Mouse (Mus musculus) liver, embryonic 14.5 days (tissue): ENCODE results near the gene Selenon. TPM values are rescaled to one million over a fixed set of nuclear protein-coding genes. Genes with fewer than 3 reads are reported as not detected.

Experiments used
- ATAC-seq: fragments of 200-750 bp; cut with Nextera tagmentation; 2 replicates; pipeline ENCODE4 v1.8.0; 2017; ENCODE audit warnings: moderate number of reproducible peaks, mild to moderate bottlenecking, moderate library complexity; ENCODE audit not compliant: insufficient read depth
- DNase-seq, 3 experiments: peaks; one replicate each; pipeline ENCODE4 v3.0.0-alpha.2; 2012 to 2013; ENCODE audit warnings: low read depth in 3 of 3, low spot score in 3 of 3
- H3K27ac ChIP-seq: fragments of 300-500 bp; sonication (generic); 2 replicates; pipeline ENCODE4 v1.5.1; 2014; ENCODE audit warnings: moderate library complexity, mild to moderate bottlenecking, control low read depth, inconsistent platforms
- H3K27me3 ChIP-seq: fragments of 300-500 bp; sonication (generic); 2 replicates; pipeline ENCODE4 v1.6.1; 2014; ENCODE audit warnings: mild to moderate bottlenecking, low read length, moderate library complexity; ENCODE audit not compliant: control insufficient read depth, insufficient read depth
- H3K36me3 ChIP-seq: fragments of 300-500 bp; sonication (generic); replicated peaks from 2 replicates; pipeline ENCODE4 v1.6.1; 2014; ENCODE audit warnings: low read depth; ENCODE audit not compliant: control insufficient read depth, insufficient read depth
- H3K4me1 ChIP-seq, 2 experiments: fragments of 200-500 bp in 1 of 2; fragments of 300-500 bp in 1 of 2; sonication (generic) in 1 of 2; replicated peaks; 2 replicates each; pipeline ENCODE4 v1.6.1; 2012 to 2014; ENCODE audit warnings: antibody characterized with exemption in 1 of 2, inconsistent platforms in 1 of 2, low read length in 1 of 2; ENCODE audit not compliant: control insufficient read depth in 2 of 2, insufficient read depth in 2 of 2
- H3K4me2 ChIP-seq: fragments of 300-500 bp; sonication (generic); 2 replicates; pipeline ENCODE4 v1.6.1; 2014; ENCODE audit warnings: low read depth, mild to moderate bottlenecking, control low read depth, moderate library complexity
- H3K4me3 ChIP-seq, 2 experiments: fragments of 200-500 bp in 1 of 2; fragments of 300-500 bp in 1 of 2; sonication (generic) in 1 of 2; 2 replicates each; pipeline ENCODE4 v1.5.1; 2012 to 2014; ENCODE audit warnings: low read depth in 2 of 2, low read length in 2 of 2, mild to moderate bottlenecking in 2 of 2, control low read depth in 1 of 2, inconsistent platforms in 1 of 2, moderate library complexity in 1 of 2; ENCODE audit not compliant: insufficient read depth in 1 of 2
- H3K9ac ChIP-seq: fragments of 300-500 bp; sonication (generic); replicated peaks from 2 replicates; pipeline ENCODE4 v1.6.1; 2014; ENCODE audit warnings: mild to moderate bottlenecking, control low read depth, moderate library complexity
- H3K9me3 ChIP-seq: fragments of 300-500 bp; sonication (generic); 2 replicates; pipeline ENCODE4 v1.6.1; 2016; ENCODE audit warnings: low read length, mixed read lengths; ENCODE audit not compliant: control insufficient read depth
- CTCF ChIP-seq: IDR thresholded peaks from 2 replicates; pipeline ENCODE4 v1.5.1; 2016; ENCODE audit warnings: antibody characterized with exemption, low read depth, control low read depth
- EP300 ChIP-seq: IDR thresholded peaks from 2 replicates; pipeline ENCODE4 v1.6.1; 2016; ENCODE audit warnings: antibody characterized with exemption, low read depth
- WGBS: fragments of 180-500 bp; shearing (Covaris S2); extraction: QIAGEN DNeasy Blood & Tissue Kit; methylation state at CpG from one replicate; pipeline ENCODE4 v1.1.7; 2014; ENCODE audit not compliant: insufficient replicate concordance; 5-methylcytosine and 5-hydroxymethylcytosine counted together
- polyA plus RNA-seq, 2 experiments: library from polyadenylated mRNA; depleted of rRNA in 1 of 2; stranded (reverse) in 1 of 2; unstranded in 1 of 2; fragments of >200 nt; fragmentation: Nextera tagmentation in 1 of 2; extraction: Ambion mirVana in 1 of 2; gene quantifications; 2 replicates each; pipeline versions ENCODE4 v1.2.1 to v1.2.3; 2012 to 2014

Selenon gene
- 3.6 and 4.6 TPM in 2 replicates for polyA plus RNA-seq (2012; rRNA removed)
- 1.9 and 3.4 TPM in 2 replicates for polyA plus RNA-seq (2014; fragmentation: Nextera tagmentation; extraction: Ambion mirVana)

DNA sequence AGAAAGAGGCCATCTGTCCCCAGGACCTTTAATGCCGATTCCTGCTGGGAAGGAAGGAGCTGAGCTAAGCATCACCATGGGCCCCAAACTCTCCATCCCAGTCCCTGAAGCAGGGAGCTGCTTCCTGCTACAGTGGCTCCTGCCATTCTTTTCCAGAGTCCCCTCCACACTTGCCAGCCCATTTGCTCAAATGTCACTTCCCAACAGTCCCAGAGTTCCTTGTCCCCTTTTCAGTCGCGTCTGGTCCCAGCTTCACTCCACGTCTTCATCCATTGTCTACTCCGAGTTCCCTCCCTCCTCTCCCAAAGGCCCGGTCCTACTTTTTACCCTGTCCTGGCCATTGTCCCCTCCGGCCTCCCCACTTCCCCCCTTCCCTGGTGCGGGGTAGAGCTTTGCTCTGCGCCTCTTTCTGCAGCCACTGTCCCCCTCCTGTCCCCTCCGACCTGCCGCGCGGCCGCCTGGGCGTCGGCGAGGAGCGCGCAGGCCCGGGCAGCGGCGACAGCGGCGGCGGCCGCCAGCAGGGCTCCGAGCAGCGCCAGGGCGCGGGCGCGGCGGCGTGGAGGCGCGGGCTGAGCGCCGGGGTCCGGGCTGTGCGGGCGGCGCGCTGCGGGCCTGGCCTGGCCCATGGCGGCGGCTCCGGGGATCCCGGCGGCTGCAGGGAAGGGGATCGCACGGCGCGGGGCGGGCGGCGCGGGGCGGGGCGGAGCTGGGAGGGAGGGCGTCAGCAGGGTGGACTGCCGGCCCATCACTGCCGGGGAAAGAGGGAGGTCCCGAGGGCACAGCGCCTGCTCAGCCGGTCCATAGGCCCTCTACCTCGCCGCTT is at the start of gene Selenon:
Gene Selenon, minus strand, starts transcription at position 673 of the 823 bp plus-strand sequence.
- Histone ChIP-seq H3K9ac (peak within 1 kb of the TSS; percentile 47), H3K4me1 (peaks cover 7 to 14% of the 10 kb centered on the region in 2 experiments), H3K9me3 (peaks cover 3% of the 10 kb centered on the region; the same call in 1 of the 2 replicates), H3K4me2 (peak within 1 kb of the TSS; percentile 67), H3K27me3 (no peaks in the 10 kb centered on the region), H3K4me3 (peak within 1 kb of the TSS; percentile 53 to 70), H3K27ac (no peak within 1 kb of the TSS), H3K36me3 (no peaks in the 10 kb centered on the region)
- ATAC-seq (peak; percentile 70), DNase-seq (no peak)
- 2% methylated on average over 65 of the region's 67 CpGs for WGBS
- TF ChIP-seq CTCF (no peak), EP300 (no peak)

DNA sequence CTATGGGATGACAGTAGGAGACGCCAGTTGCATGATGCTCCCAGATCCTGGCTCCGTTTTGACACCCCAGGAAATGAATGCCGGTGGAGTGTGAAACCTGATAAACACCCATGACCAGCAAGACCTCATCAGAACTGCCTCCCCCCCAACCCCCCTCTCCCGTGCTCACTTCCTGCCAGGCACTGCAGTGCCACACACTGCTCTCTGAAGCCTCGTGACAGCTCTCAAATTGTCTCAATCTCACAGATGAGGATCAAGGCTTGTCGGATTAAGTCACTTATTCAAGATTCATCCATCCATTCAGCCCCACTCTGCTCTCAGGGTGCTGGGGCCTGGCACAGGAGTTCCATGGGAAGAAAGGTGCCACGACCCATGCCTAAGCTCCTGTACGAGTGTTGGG is 49.4 kb upstream of the Selenon start:
- WGBS: 11% methylated on average over 8 of the region's 8 CpGs

GRCm38 (mm10) chr4:134600777-134601176 is 48.8 kb upstream of the Selenon start:
- ATAC-seq (no peak), DNase-seq (no peak)
- H3K9me3 ChIP-seq: no peaks in the 10 kb centered on the region
- H3K27me3 ChIP-seq: no peaks in the 10 kb centered on the region
- H3K9ac ChIP-seq: no peak overlapping the region
- H3K4me1 ChIP-seq: peaks cover 17 to 34% of the 10 kb centered on the region in 2 experiments
- 55% methylated on average over 7 of the region's 7 CpGs for WGBS
- TF ChIP-seq CTCF: no peak
- no peak overlapping the region for H3K4me2 ChIP-seq
- no peak overlapping the region for H3K4me3 ChIP-seq
- no peak overlapping the region for H3K27ac ChIP-seq
- no peaks in the 10 kb centered on the region for H3K36me3 ChIP-seq

More for the DNA sequence above, 49.4 kb upstream of the Selenon start:
- H3K9me3 ChIP-seq: no peaks in the 10 kb centered on the region
- ATAC-seq (no peak), DNase-seq (no peak)
- no peaks in the 10 kb centered on the region for H3K36me3 ChIP-seq
- no peak overlapping the region for H3K9ac ChIP-seq
- H3K27ac ChIP-seq: no peak overlapping the region
- no peak overlapping the region for H3K4me3 ChIP-seq
- H3K4me1 ChIP-seq: peaks cover 17 to 34% of the 10 kb centered on the region in 2 experiments
- no peak overlapping the region for H3K4me2 ChIP-seq
- no peaks in the 10 kb centered on the region for H3K27me3 ChIP-seq
- no peak for TF ChIP-seq EP300

- ATAC-seq (no peak), DNase-seq (no peak)
- Histone ChIP-seq H3K4me1 (peaks cover 17 to 34% of the 10 kb centered on the region in 2 experiments), H3K9ac (no peak overlapping the region), H3K4me3 (no peak overlapping the region), H3K27ac (no peak overlapping the region), H3K4me2 (no peak overlapping the region), H3K9me3 (no peaks in the 10 kb centered on the region), H3K27me3 (no peaks in the 10 kb centered on the region), H3K36me3 (no peaks in the 10 kb centered on the region)
- 76% methylated on average over 9 of the region's 9 CpGs for WGBS
- TF ChIP-seq CTCF: no peak
- no peak for TF ChIP-seq EP300
Observed at GRCm38 (mm10) chr4:134600060-134600459, 48.1 kb upstream of the Selenon start.

- Histone ChIP-seq H3K27ac (no peak overlapping the region), H3K4me1 (peaks cover 6 to 15% of the 10 kb centered on the region in 2 experiments), H3K4me2 (no peak overlapping the region), H3K36me3 (no peaks in the 10 kb centered on the region), H3K4me3 (no peak overlapping the region), H3K9ac (no peak overlapping the region), H3K9me3 (no peaks in the 10 kb centered on the region), H3K27me3 (no peaks in the 10 kb centered on the region)
- 62% methylated on average over 10 of the region's 10 CpGs for WGBS
- no peak for ATAC-seq
- no peak for DNase-seq
- no peak for TF ChIP-seq EP300
- no peak for TF ChIP-seq CTCF
Observed at GRCm38 (mm10) chr4:134596816-134597692, 45.1 kb upstream of the Selenon start.
